Mouse (Mus musculus): Measurements from ENCODE around the gene Pcsk5. TPM values are rescaled to one million over a fixed set of nuclear protein-coding genes. Genes with fewer than 3 reads are reported as not detected.

The Pcsk5 gene
- total RNA-seq, 4 experiments from 2014 or later, result 11.2 to 11.5 (median 11.4) TPM

- DNase-seq (ENCODE audit: low spot score in 2 of 2), result no peak
Observed at GRCm38 (mm10) chr19:17812661-17813060, 24.8 kb downstream of the Pcsk5 start.

DNA sequence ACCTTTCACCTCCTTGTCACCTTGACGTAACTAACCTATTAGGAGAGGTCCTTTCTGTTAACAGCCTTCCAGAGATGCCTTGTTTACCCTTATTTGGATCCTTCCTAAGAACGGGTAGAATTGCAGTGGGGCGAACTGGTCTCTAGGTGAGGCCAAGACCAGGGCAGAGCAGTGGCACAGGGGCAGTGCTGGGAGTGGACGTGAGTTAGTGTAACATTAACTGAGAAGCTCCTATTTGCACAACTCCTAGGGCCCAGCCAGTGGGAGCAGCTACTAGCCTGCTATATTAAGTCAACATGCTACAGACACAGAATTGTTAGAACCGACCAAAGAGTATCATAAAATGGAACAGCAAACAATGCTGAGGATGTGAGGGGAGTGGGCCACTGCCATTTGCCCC, 30.8 kb downstream of the Pcsk5 start:
- DNase-seq (ENCODE audit: low spot score in 2 of 2), result no peak

DNA sequence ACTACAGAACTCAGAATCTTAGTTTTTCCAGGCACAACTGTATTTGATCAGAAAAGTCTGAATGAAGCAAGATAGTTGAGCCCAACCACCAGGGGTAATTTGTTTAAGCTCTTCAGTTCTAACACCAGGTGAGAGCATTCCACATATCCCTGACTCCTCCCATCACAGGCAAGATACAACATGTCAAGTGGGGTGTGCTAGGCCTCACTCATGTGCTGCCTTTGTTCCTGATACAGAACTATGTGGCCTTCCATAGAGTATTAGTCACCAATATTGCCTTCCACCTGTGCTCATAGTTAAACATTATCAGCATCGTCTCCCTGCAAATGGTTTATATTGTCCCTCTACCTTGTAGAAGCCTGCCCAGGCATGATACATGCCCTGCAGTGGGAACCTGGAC, 36.6 kb downstream of the Pcsk5 start:
- DNase-seq (ENCODE audit: low spot score in 2 of 2), result no peak

DNA sequence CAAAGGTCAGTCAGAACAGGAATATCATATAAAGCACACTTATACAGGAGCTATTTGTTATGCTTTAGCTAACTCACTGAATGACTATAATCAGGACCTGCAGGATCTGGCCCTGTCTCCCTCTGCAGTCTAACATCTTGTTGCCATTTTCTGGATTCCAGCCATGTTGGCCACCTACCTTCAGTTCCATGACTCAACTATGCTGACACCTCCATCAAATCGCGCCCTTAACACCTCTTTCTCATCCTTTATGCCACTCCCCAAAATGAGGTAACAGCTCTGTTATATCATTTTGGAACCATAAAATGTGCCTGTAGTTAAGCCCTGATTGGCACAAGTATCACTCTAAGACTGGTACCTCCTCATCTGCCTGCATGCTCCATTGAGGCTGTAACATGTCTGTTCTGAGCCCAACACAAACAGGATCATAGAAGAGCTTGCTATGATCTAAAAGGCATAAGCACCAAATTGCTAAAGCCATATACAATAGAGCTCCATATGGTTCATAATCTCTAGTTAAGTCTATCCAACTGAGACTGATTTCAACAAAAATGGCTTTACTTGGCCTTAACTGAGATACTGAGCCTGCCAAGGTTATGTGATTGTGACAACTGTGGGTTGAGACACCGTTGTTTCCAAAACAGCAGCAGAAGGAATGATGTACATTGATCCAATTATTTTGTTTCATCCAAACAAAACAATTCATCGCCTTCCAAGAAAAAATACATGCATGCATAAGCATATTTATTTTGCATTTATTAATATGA, 37.8 kb downstream of the Pcsk5 start:
- DNase-seq (ENCODE audit: low spot score in 2 of 2), result peak in 1 of 2 experiments; percentile 17

DNA sequence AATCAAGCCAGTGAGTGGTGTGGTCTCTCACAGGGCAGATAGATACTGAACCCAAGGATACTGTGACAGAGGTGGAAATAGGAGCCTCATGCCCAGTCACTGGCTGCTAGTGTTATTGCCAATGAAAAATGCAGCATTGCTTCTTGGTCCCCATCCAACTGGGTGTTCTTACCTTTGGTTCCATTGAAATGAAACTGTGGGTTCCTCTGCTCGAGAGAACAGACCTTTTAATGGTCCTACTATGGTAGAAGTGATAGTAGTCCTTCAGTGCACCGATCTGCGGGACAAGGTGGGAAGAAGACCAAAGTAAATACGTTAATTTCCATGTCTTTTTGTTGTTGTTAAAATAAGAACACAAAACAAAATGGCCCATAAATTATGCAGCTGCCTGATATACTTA, 44.0 kb downstream of the Pcsk5 start:
- no peak for DNase-seq (ENCODE audit: low spot score in 2 of 2)

DNA sequence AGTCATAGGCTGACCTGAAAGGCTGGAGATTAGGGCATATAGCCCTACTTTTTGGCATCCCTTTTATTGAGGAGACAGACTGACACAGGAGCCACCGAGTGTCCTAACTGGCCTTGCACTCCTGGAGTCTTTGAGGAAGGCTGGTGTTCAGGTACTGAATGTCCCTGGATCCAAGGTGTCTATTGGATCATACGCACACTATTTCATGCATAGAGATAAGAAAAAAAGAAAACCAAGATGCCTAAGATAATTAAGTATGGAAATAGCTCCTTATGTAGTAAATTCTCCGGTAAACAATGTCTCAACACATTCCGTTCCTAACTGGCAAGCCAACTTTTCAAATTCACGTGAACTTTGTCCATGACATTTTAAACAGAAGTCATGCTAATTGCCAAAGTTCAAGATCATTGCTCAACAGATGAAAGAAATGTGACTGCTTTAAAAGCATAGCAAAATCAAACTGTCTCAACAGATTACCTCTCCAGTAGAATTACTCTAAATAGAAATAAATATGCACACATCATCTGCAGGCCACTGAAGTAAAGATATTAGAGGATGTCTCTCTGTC, 45.9 kb downstream of the Pcsk5 start:
- no peak for DNase-seq (ENCODE audit: low spot score in 2 of 2)

- DNase-seq (ENCODE audit: low spot score in 2 of 2), result no peak
Observed at GRCm38 (mm10) chr19:17788617-17789317, 48.7 kb downstream of the Pcsk5 start.

GRCm38 (mm10) chr19:17786744-17787143, 50.7 kb downstream of the Pcsk5 start:
- no peak for DNase-seq (ENCODE audit: low spot score in 2 of 2)

- no peak for DNase-seq (ENCODE audit: low spot score in 2 of 2)
Observed at GRCm38 (mm10) chr19:17784401-17785192, 52.8 kb downstream of the Pcsk5 start.

- DNase-seq (ENCODE audit: low spot score in 2 of 2), result no peak
Observed at GRCm38 (mm10) chr19:17783231-17783630, 54.2 kb downstream of the Pcsk5 start.

DNA sequence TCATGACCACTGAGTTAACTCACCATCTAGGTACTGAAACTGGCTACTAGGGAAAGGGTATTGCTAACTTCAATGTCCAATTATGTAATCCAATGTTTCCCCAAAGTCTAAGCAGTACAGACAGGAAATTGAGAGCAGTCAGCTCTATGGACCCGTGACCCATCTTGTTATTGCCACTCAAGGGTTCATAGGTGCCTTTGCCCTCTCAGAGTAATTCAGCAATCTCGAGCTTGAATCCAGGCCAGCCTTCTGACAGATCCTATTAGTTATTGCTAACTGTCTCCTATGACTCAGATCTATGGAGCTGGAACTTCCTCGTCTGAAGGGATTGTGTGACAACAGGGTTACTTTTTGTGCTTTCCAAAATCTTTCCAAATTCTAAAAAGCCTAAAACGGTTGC, 56.1 kb downstream of the Pcsk5 start:
- no peak for DNase-seq (ENCODE audit: low spot score in 2 of 2)

GRCm38 (mm10) chr19:17775943-17776342, 61.5 kb downstream of the Pcsk5 start:
- no peak for DNase-seq (ENCODE audit: low spot score in 2 of 2)

- no peak for DNase-seq (ENCODE audit: low spot score in 2 of 2)
Observed at GRCm38 (mm10) chr19:17775097-17775496, 62.3 kb downstream of the Pcsk5 start.

- DNase-seq (ENCODE audit: low spot score in 2 of 2), result no peak
Observed at GRCm38 (mm10) chr19:17774061-17774460, 63.4 kb downstream of the Pcsk5 start.

DNA sequence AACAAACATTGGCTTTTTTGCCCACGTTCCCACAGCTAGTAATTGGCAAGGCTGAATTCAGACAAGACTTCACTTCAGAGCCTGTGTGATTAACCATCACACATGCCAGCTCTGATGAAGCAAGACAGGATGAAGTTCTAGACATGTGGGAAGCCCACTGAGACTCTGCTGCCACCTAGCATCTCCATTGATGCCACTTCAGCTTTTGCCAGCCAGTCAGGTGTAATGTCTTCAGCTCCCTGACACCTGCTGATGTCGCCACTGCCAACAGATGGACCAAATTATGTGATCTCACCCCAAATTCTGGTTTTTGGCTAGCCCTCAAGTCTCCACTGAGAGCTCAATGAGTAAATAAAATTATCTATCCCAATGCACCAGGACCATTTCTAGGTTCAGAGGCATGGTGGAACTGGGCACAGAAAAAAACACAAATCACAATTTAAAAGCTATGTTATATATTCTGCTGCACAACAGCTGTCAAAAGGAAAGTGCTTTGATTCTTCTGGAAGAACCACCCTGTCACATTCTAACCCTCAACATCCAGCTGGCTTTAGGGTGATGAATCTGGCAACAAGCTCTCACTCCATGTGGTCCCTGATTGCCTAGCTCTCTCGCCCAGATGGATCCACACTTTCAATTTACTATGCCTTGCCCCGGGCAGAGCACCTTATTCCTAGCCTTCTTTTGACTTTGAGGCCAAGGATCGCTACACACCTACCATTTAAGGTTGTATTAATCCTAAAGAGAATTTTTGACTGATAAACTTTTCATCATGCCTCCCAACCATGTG, 67.6 kb downstream of the Pcsk5 start:
- peak in 1 of 2 experiments; percentile 15 for DNase-seq (ENCODE audit: low spot score in 2 of 2)

DNA sequence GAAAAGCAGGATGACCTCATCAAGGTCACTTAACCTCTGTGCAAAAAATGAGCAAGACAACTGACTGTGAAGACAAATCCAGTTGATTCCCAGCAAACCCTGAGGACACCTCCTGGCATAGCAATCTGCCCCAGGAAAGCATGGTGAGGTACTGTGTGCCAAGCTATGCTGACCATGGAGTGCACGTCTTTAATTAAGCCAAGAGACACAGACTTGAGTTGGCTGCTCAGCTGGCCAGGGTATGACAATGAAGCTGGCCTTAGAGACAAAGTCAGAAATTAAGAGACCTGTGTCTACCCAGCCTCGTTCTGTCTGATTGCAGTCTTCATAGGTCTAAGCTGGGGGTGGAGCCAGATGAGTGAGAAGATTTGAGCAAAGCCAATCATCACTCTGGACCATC, 72.4 kb downstream of the Pcsk5 start:
- no peak for DNase-seq (ENCODE audit: low spot score in 2 of 2)

GRCm38 (mm10) chr19:17762740-17763139, 74.7 kb downstream of the Pcsk5 start:
- no peak for DNase-seq (ENCODE audit: low spot score in 2 of 2)

DNA sequence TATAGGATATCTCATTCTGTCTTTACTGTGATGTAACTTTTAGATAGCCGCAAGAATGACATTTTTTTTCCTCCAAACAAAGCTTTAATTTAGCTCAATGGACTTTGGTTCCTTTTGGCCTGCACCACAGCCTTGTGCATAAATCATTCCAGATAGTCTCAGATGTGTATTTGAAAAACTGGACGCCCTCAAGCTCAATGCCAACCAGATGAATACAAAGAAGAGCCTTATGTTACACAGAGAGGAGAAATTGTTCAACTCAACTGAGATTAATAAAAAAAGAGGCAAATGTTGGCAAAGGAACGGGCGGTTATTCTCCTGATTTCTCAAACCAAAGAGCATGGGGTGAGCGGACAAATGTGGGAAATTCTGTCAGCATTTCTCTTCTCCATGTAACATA, 75.8 kb downstream of the Pcsk5 start:
- no peak for DNase-seq (ENCODE audit: low spot score in 2 of 2)

GRCm38 (mm10) chr19:17752841-17753240, 84.6 kb downstream of the Pcsk5 start:
- no peak for DNase-seq (ENCODE audit: low spot score in 2 of 2)

GRCm38 (mm10) chr19:17748331-17748730, 89.1 kb downstream of the Pcsk5 start:
- DNase-seq (ENCODE audit: low spot score in 2 of 2), result no peak

- no peak for DNase-seq (ENCODE audit: low spot score in 2 of 2)
Observed at GRCm38 (mm10) chr19:17745380-17745779, 92.1 kb downstream of the Pcsk5 start.
